Mouse (Mus musculus): ENCODE measurements at regions not wholly inside any gene's neighbourhood (a gene's known extent, or its start where the extent isn't known, plus 50 kb on each side); places are given as distances from the start of the nearest gene placed in this dataset.
A peak's percentile ranks its signal among the peaks of the same experiment; 100 is the strongest.
"Not testable (repeated sequence)": the region's sequence is repeated elsewhere in the genome, so short reads cannot be mapped to it uniquely, and the experiment has no call there.

DNA sequence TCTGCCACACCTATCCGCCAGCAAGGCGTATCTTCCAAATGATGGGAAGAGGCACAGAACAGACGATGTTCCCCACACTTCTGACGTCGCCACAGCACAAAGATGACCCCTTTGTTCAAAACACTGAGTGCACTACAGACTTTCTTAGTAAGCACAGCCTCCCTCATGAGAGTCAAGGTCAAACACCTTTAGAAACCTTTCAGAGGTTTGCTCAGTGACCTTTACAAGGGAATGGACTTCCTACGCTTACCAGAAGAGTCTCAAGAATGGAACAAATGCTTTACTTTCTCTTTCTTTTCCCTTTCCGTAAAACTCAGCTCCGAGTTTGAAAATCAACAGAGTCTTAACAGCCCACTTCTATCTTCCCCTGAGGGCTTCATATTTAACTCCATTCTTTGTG is 283.4 kb downstream of the Nkx6-1 start:
- Histone ChIP-seq H3K4me3 (ENCODE audit: insufficient read depth, low read length) (no peak overlapping the region), H3K27ac (ENCODE audit: insufficient read depth, low read length) (no peak overlapping the region), H3K4me1 (ENCODE audit: control insufficient read depth, insufficient read depth, low read length) (no peaks in the 10 kb centered on the region)
- no peak for TF ChIP-seq CTCF (IDR thresholded peaks at IDR 0.05; ENCODE audit: extremely low read depth, insufficient read depth, low read length)
- no peak for TF ChIP-seq POLR2A (IDR thresholded peaks at IDR 0.05; ENCODE audit: extremely low read depth, insufficient read depth, low read length)

- Histone ChIP-seq H3K27ac (ENCODE audit: insufficient read depth, low read length) (no peak overlapping the region), H3K4me1 (ENCODE audit: control insufficient read depth, insufficient read depth, low read length) (no peaks in the 10 kb centered on the region), H3K4me3 (ENCODE audit: insufficient read depth, low read length) (no peak overlapping the region)
- no peak for TF ChIP-seq CTCF (IDR thresholded peaks at IDR 0.05; ENCODE audit: extremely low read depth, insufficient read depth, low read length)
- no peak for TF ChIP-seq POLR2A (IDR thresholded peaks at IDR 0.05; ENCODE audit: extremely low read depth, insufficient read depth, low read length)
Observed at GRCm38 (mm10) chr5:101376657-101377056, 288.1 kb downstream of the Nkx6-1 start.

DNA sequence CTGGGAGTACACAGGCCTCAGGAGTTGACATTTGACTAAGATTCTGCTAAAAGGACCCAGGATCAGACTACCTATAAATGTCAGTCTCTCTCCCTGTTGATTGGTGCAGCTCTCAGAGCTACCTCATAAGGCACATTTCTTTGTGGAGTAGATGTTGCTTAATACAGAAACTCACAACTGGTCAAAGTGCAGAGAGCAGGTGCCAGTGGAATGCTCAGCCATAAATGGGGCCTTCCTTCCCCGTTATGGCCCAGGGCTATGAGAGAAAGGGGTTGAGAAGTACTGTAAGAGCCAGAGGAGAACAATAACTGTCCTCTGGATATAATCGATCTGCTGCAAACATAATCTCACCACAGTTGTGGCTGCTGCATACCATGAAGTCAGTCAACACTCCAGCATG is 290.7 kb downstream of the Nkx6-1 start:
- Histone ChIP-seq H3K4me1 (ENCODE audit: control insufficient read depth, insufficient read depth, low read length) (no peaks in the 10 kb centered on the region), H3K27ac (ENCODE audit: insufficient read depth, low read length) (no peak overlapping the region), H3K4me3 (ENCODE audit: insufficient read depth, low read length) (no peak overlapping the region)
- TF ChIP-seq CTCF (IDR thresholded peaks at IDR 0.05; ENCODE audit: extremely low read depth, insufficient read depth, low read length) = no peak
- TF ChIP-seq POLR2A (IDR thresholded peaks at IDR 0.05; ENCODE audit: extremely low read depth, insufficient read depth, low read length) = no peak

DNA sequence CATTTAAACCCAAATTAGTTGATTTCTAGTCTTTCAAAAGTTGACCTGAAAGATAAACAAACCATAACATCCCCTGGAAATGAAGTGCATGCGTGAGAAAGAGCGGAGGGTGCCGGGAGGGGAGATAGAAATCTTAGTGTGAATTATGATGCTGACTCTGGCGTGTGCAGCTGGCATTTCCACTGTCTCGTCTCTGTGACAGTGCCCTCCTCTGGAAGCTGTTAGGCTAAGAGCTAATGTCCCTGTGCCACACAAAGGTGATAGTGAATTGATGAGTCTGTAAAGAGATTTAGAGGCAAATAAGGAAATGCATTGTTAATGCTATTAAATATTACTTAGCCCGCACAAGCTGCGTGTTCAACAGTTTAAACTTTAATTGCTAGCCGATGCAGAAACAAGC is 292.6 kb downstream of the Nkx6-1 start:
- no peak for TF ChIP-seq POLR2A (IDR thresholded peaks at IDR 0.05; ENCODE audit: extremely low read depth, insufficient read depth, low read length)
- TF ChIP-seq CTCF (IDR thresholded peaks at IDR 0.05; ENCODE audit: extremely low read depth, insufficient read depth, low read length) = no peak
- no peak overlapping the region for H3K27ac ChIP-seq (ENCODE audit: insufficient read depth, low read length)
- no peaks in the 10 kb centered on the region for H3K4me1 ChIP-seq (ENCODE audit: control insufficient read depth, insufficient read depth, low read length)
- no peak overlapping the region for H3K4me3 ChIP-seq (ENCODE audit: insufficient read depth, low read length)

DNA sequence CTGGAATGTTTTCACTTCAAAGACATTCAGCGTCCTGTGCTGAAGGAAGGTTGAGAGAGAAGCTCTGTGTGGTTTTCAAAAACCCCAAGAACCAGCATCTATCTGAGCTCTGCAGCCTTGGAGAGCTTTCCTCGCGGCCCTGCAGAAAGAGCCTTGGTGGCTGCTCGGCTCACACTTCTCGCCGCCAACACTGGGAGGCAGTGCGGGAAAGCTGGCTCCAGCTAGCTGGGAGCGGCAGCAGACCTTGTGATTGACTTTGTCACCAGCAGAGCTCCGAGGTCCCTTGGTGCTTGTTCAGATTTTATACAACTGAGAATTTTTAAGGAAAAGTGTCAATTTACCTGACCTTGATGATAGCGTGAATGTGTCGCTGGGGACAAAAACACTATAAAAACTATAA is 299.4 kb downstream of the Nkx6-1 start:
- H3K4me3 ChIP-seq (ENCODE audit: insufficient read depth, low read length) = no peak overlapping the region
- no peak overlapping the region for H3K27ac ChIP-seq (ENCODE audit: insufficient read depth, low read length)
- H3K4me1 ChIP-seq (ENCODE audit: control insufficient read depth, insufficient read depth, low read length) = no peaks in the 10 kb centered on the region
- TF ChIP-seq CTCF (IDR thresholded peaks at IDR 0.05; ENCODE audit: extremely low read depth, insufficient read depth, low read length) (peak; percentile 40; the same call in 1 of the 2 replicates), POLR2A (IDR thresholded peaks at IDR 0.05; ENCODE audit: extremely low read depth, insufficient read depth, low read length) (no peak)

DNA sequence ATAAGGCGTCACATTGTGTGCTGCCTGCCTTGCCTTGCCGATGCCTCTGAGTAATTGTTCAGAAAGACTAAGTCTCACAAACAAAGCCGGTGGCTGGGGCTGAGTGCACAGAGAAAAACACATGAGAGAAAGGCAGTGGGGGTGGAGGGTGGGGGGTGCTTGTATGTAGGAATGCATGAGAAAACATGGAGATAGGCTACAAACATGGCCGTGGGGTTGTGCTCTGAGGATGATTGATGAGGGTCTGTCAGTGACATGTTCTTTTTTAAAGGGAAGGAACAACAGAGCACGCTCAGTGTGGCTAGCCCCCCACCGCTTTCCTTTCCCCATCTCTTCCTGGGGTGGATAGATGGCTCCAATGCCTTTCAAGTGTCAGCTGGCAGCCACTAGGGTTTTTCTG is 304.8 kb downstream of the Nkx6-1 start:
- TF ChIP-seq CTCF (IDR thresholded peaks at IDR 0.05; ENCODE audit: extremely low read depth, insufficient read depth, low read length) = no peak
- TF ChIP-seq POLR2A (IDR thresholded peaks at IDR 0.05; ENCODE audit: extremely low read depth, insufficient read depth, low read length) = no peak
- Histone ChIP-seq H3K27ac (ENCODE audit: insufficient read depth, low read length) (no peak overlapping the region), H3K4me3 (ENCODE audit: insufficient read depth, low read length) (no peak overlapping the region), H3K4me1 (ENCODE audit: control insufficient read depth, insufficient read depth, low read length) (no peaks in the 10 kb centered on the region)

GRCm38 (mm10) chr5:101345406-101345805 is 319.4 kb downstream of the Nkx6-1 start:
- no peak overlapping the region for H3K27ac ChIP-seq (ENCODE audit: insufficient read depth, low read length)
- H3K4me1 ChIP-seq (ENCODE audit: control insufficient read depth, insufficient read depth, low read length) = no peaks in the 10 kb centered on the region
- no peak for TF ChIP-seq POLR2A (IDR thresholded peaks at IDR 0.05; ENCODE audit: extremely low read depth, insufficient read depth, low read length)
- no peak for TF ChIP-seq CTCF (IDR thresholded peaks at IDR 0.05; ENCODE audit: extremely low read depth, insufficient read depth, low read length)
- H3K4me3 ChIP-seq (ENCODE audit: insufficient read depth, low read length) = no peak overlapping the region

- H3K4me1 ChIP-seq (ENCODE audit: control insufficient read depth, insufficient read depth, low read length); H3K27ac ChIP-seq (ENCODE audit: insufficient read depth, low read length); H3K4me3 ChIP-seq (ENCODE audit: insufficient read depth, low read length): not testable (repeated sequence)
Observed at GRCm38 (mm10) chr5:101336361-101336760, 328.4 kb downstream of the Nkx6-1 start.

DNA sequence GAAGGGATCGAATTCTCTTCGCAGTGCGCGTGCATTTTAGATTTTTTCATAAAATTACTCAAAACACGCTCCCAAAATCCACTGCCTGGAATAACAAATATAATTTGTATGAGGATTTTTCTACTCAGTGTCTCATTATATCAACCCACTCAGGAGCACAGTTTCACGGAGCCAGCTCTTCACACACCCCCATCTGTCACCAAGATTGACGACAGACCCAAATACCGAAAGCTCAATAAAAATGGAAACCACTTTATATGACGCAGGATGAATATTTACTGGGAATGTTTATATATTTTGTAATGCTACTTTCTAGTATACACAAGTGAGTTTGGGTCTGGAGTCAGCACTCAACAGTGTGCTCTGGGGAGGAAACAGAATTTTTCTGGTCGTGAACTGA is 333.0 kb downstream of the Nkx6-1 start:
- Histone ChIP-seq H3K4me1 (ENCODE audit: control insufficient read depth, insufficient read depth, low read length) (no peaks in the 10 kb centered on the region), H3K4me3 (ENCODE audit: insufficient read depth, low read length) (no peak overlapping the region), H3K27ac (ENCODE audit: insufficient read depth, low read length) (no peak overlapping the region)
- TF ChIP-seq POLR2A (IDR thresholded peaks at IDR 0.05; ENCODE audit: extremely low read depth, insufficient read depth, low read length) (no peak), CTCF (IDR thresholded peaks at IDR 0.05; ENCODE audit: extremely low read depth, insufficient read depth, low read length) (no peak)

DNA sequence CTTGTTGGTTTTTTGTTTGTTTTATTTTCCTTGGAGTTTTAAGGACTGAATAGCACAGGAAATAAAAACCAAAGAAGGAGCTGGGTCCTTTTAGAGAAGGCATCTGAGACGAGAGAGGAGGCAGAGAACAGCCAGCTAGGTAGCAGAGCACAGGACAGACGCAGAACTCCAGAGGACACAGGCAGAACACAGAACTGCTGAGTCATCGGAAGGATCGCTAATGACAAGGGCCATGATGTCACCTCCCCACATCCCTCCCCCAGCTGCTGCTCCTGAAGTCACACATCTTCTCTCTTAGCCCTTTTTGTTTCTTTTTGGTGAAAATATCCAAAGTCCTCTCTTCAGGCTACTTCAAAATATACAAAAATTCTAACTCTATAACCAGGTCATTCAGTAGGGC is 338.7 kb downstream of the Nkx6-1 start:
- no peak for TF ChIP-seq CTCF (IDR thresholded peaks at IDR 0.05; ENCODE audit: extremely low read depth, insufficient read depth, low read length)
- no peak for TF ChIP-seq POLR2A (IDR thresholded peaks at IDR 0.05; ENCODE audit: extremely low read depth, insufficient read depth, low read length)
- no peak overlapping the region for H3K27ac ChIP-seq (ENCODE audit: insufficient read depth, low read length)
- H3K4me3 ChIP-seq (ENCODE audit: insufficient read depth, low read length) = no peak overlapping the region
- H3K4me1 ChIP-seq (ENCODE audit: control insufficient read depth, insufficient read depth, low read length) = no peaks in the 10 kb centered on the region
